Mouse (Mus musculus) G1E (cell line): ENCODE results near the gene Adad2.

Experiments used
- CTCF ChIP-seq: IDR thresholded peaks from 2 replicates; pipeline ENCODE4 v1.5.1; 2012; ENCODE audit warnings: low read depth, low read length, inconsistent platforms, mixed read lengths
- GATA1 ChIP-seq: IDR thresholded peaks from 2 replicates; pipeline ENCODE4 v1.6.1; 2012; ENCODE audit warnings: borderline replicate concordance, low read length, inconsistent platforms, mixed read lengths
- GATA2 ChIP-seq: IDR thresholded peaks from 2 replicates; pipeline ENCODE4 v1.6.1; 2012; ENCODE audit warnings: low read depth, low read length, inconsistent platforms, borderline replicate concordance
- POLR2AphosphoS5 ChIP-seq: IDR thresholded peaks from 2 replicates; pipeline ENCODE4 v1.6.1; 2012; ENCODE audit warnings: low read depth, low read length, inconsistent platforms; ENCODE audit not compliant: insufficient replicate concordance
- TAL1 ChIP-seq: conservative IDR thresholded peaks from 2 replicates; pipeline ENCODE4 v1.6.1; 2012; ENCODE audit warnings: low read depth, low read length, inconsistent platforms, mixed read lengths

GRCm38 (mm10) chr8:119635958-119636357 is 23.4 kb downstream of the Adad2 start:
- TF ChIP-seq GATA1 (no peak), CTCF (no peak), TAL1 (no peak), GATA2 (no peak), POLR2AphosphoS5 (no peak)
